Mouse (Mus musculus) liver, postnatal 0 days (tissue): ENCODE results near the gene Gm20388.

Source experiments
- CTCF ChIP-seq: sonication (generic); IDR thresholded peaks from 2 replicates; pipeline ENCODE4 v1.5.1; 2016; ENCODE audit warnings: antibody characterized with exemption, low read depth
- EP300 ChIP-seq: IDR thresholded peaks from 2 replicates; pipeline ENCODE4 v1.6.1; 2016; ENCODE audit warnings: antibody characterized with exemption, low read depth, mild to moderate bottlenecking

- TF ChIP-seq EP300 (no peak), CTCF (no peak)
These were observed 1569.9 kb downstream of the Gm20388 start for GRCm38 (mm10) chr8:121480411-121481031.
